Mouse (Mus musculus): ENCODE measurements around the gene Fam207a. TPM values are rescaled to one million over a fixed set of nuclear protein-coding genes. Genes with fewer than 3 reads are reported as not detected.
A peak's percentile ranks its signal among the peaks of the same experiment; 100 is the strongest.

Fam207a gene
- total RNA-seq, 2 experiments from 2014 or later: 7.9 to 10.0 TPM

DNA sequence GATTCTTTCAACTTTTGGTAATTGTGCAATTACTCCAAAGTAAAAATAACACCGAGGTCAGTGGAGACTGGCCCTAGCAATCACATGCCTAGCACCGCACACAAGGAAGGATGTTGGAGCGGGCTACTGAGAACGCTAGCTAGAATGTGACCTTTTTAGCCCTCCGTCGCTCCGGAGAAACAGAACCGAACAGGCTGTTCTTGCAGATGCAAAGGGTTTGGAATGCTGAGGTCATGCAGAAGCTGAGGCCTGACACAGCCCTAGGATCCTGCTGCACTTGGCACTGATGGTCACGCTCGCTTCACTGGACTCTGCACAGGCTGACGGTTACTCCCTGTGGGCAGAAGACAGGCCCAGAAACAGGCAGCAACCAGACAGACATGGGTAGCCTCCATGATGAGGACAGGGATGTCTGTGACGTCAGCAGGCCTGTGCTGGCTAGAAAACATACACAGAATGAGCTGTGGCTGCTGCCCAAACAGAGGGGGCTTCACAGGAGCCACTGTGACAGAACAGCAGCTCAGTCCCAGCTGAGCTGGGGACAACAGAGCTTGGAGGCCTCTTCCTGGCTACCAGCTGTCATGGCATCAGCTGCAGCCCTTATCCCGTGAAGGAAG is 8.5 kb downstream of the Fam207a start:
- intact Hi-C loops (cut with DNase I; ENCODE audit: low total_unique reads): loop anchor here (5.0 kb wide), 1 partner anchor 150 kb away; no protein-coding TSS in a partner anchor

DNA sequence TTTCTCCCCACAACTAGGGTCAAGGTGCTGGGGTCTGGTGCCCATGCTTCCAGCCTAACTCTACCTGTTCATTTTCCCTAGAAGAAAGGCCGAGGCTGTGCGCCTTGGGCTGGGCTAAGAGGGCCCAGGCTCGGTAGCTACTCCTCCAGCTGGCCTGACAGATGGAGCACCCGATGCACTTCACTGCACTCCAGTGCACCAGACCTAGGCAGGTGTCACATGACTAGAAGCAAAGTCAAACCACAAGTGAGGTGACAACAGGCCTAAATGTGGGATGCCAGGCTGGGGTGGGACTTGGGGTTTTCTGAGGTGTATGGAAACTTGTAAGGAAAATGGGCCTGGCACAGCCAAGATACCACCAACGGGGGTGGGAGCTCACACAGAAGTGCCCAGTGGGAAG is 9.1 kb downstream of the Fam207a start:
- DNase-seq: no peak
- intact Hi-C loops (cut with DNase I; ENCODE audit: low total_unique reads): loop anchor here (5.0 kb wide), 1 partner anchor 149 kb away; no protein-coding TSS in a partner anchor

More for the DNA sequence above, 8.5 kb downstream of the Fam207a start:
- peak; percentile 51 for DNase-seq

DNA sequence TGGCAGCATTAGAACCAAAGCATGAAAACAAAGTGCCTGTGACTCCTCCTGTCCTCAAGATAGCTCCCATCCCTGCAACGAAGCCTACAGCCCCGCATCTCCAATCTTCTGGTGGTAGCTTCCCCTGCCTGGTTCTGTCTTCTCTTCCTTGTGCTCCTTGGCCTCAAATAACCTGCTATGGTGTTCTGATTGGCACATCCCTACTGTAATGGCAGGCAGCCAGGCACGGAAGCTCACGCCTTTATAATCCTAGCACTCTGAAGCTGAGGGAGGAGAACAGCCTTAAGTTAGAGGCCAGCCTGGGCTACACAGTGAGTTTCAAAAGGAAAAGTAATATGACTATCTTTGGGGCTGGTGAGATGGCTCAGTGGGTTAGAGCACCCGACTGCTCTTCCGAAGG is 11.4 kb downstream of the Fam207a start:
- DNase-seq: no peak
- intact Hi-C loops (cut with DNase I; ENCODE audit: low total_unique reads): no loop called here

DNA sequence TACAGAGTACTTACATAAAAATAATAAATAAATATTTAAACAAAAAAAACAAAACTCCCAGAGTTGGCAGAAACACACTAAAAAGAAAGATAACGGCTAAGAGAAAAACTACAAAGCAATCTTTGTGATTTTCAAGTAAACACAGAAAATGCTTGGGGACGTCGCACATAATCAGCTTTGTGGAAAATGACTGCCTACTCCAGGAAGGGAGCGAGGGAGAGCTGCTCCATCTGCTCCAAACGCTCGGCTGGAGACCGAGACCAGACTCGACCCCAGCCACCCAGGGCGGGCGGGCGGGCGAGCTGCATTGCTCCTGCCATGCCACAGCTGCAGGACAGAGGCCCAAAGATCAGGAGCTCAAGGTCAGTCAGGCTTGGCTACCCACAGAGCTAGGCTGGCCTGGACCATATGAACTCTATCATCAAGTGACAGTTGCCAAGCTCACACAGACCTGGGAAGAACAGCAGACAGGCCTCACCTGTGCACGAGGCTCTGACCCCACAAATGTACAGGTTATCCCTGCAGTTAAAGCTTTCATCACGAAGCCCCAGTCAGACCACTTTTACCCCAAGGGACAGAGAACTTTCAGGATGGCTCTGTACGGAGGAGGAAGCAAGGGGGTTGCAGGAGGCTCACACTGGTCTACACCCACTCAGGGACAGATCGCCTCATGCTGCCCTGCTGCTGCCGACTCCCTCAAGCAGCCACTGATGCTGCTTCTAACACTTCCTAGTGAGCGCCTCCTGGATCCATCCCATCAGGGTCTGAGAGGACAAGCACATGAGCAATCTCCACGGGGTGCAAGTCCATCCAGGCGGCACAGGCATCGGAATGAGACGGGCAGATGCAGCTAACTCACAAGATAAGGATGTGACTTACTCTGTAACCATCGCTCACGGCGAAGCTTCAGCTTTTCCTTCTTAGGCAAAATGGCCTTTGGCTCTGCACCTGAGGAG is 12.3 kb downstream of the Fam207a start:
- no peak for DNase-seq
- intact Hi-C loops (cut with DNase I; ENCODE audit: low total_unique reads): no loop called here

DNA sequence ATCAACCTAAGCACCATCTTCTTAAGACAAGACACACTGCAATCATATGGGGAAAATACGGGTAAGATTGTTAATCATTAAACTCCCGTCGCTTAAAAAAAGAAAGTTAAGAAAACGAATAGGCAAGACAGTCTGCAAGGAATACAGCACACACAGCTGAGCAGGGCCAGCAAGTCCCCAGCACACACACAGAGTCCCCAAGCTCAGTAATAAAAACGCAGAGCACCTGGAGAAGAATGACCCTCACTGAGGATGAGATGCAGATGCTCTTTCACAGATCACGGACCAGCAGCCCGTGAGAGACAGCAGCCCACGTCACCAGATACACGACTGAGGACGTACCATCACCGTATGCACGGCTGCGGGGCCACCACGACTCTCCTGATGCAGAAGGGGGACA is 14.9 kb downstream of the Fam207a start:
- no peak for DNase-seq
- intact Hi-C loops (cut with DNase I; ENCODE audit: low total_unique reads): no loop called here

DNA sequence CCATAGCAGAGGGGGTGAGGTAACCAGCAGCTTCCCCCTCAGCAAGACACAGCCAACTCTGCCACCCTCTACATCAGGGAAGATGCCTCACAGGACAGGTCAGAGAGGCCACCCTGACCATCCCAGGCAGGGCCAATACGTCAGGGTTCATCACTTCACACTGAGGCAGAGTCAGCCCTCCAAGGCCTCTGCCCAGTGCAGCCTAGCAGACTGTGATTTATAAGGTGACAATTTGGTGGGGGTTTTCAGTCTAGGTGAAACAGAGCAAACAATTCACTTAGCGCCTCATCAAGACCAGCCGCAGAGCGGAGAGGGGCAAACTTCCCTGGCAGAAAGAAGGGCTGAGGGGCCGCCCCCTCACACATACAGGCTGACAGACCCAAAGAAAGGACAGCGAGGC is 17.3 kb downstream of the Fam207a start:
- intact Hi-C loops (cut with DNase I; ENCODE audit: low total_unique reads): no loop called here

DNA sequence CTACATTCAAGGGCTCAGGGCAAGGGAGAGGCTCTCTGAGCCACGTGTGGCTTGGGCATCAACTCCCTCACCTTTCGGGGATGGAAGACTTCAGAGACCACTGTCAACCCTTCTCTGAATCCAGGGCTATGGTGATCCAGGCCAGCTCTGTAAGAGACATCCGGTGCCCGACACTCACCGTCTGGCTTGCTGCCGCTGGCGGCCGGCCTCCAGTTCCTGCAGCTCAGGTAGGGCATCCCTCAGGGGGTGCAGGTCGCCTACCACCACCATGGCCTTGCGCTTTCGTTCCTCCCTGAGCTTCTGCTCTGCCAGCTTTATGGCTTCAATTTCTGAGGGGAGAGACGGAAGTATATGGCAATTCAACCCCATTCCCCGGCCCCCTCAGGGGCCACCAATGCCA is 18.4 kb downstream of the Fam207a start:
- DNase-seq: no peak
- intact Hi-C loops (cut with DNase I; ENCODE audit: low total_unique reads): no loop called here

More for the DNA sequence above, 17.3 kb downstream of the Fam207a start:
- DNase-seq: no peak

DNA sequence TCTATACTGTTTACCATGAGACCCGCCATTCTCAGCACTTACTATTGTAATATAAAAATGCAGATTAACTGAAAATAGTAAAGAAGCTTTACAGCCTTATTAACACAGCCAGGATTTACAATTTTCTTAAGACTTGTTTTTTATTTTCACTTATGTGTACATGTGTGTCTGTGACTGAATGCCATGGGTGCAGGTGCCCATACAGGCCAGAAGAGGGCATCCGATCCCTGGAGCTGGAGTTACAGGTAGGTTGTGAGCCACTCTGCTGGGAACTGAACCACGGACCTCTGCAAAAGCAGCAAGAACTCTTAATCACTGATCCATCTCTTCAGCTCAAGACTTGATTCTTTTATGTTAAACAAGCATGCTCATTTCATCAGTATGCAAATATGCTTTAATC is 22.7 kb downstream of the Fam207a start:
- no peak for DNase-seq
- intact Hi-C loops (cut with DNase I; ENCODE audit: low total_unique reads): no loop called here

DNA sequence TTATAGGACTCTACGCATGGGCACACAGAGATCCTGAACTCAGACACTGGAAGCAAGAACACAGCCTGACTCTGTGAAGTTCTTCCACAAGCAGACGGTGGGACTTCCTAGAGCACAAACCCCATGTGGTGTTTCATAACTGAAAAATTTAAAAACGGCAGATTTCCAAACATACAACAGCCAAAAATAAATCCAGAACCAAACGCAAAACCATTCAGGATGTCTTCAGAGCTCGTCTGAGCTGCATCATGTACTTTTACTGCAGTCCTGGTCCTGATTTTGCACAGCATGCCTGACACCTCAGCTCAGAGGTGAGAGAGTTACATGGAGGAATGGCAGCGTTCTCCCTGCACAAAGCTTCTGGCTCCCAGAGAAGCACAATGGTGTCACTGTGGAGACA is 24.0 kb downstream of the Fam207a start:
- intact Hi-C loops (cut with DNase I; ENCODE audit: low total_unique reads): no loop called here

DNA sequence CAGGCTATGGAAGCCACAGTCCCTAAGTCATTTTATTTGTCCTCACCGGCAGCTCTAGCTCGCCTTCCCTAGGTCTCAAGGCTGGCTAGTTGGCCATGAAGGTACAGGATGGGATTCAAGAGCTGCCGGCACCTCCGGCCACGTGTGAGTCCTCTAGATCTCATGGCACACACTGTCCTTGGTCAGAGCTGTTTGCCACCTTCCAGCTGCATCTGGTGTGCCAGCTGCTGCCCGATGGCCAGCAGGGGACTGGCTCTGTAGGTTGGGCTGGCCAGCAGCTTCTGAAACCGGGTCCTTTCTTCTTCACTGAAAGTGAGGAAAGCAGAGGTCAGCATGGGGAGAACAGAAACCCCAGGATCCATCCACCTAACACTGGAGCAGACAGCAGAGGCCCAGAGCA is 27.4 kb downstream of the Fam207a start:
- intact Hi-C loops (cut with DNase I; ENCODE audit: low total_unique reads): no loop called here
- no peak for DNase-seq

More for the DNA sequence above, 24.0 kb downstream of the Fam207a start:
- DNase-seq: no peak

DNA sequence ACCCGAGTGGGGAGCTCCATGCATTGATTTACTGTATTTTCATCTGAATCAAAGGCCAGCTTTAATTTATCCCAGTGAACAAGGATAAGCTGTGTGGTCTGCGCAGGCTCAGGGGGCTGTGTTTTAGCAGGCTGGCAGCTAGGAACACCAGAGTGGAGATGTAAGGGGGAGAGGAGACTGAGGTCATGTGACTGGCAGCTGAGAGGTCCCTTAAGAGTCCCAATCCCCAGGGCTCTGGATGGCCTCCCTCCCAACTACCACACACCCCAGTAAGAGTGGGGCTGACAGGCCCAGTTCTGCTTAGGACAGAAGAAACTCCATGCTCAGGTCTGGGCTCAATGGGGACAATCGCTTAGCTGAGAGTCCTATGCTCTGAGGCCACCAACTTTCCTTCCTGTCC is 29.8 kb downstream of the Fam207a start:
- intact Hi-C loops (cut with DNase I; ENCODE audit: low total_unique reads): no loop called here
- no peak for DNase-seq

DNA sequence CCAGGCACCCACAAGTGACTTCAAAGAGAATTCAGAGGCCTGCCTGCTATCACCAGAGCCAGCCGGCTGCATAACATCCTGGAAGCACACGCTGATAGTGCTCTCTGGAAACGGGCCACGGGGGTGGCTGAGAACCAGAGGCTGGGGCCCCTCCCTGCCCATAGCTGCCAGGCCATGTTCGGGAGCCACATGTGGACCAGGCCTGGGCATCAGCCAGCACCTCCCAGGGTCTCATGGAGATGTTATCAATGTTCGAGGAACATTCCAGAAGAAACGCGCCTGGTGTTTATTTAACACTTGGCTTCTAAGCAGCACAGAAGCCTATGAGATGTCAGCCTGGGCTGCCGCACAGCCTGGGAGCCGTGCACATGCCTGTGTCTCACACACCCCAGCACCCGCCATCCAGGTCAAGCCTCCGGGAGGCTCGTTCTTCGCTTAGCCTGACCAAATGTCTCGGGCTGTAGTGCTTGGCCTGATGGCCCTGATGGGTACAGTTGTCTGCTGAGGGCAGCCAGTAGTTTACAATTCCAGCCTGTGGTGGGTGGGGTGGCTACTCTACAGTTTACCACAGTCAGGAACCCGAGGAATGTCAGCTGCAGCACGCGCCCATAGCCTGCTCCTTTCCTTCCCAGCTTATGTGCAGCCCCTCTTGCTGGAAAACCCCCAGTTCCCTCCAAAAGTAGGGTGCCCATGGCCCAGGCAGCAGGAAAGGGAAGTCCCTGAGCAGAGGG is 31.2 kb downstream of the Fam207a start:
- peak; percentile 59 for DNase-seq
- intact Hi-C loops (cut with DNase I; ENCODE audit: low total_unique reads): no loop called here

DNA sequence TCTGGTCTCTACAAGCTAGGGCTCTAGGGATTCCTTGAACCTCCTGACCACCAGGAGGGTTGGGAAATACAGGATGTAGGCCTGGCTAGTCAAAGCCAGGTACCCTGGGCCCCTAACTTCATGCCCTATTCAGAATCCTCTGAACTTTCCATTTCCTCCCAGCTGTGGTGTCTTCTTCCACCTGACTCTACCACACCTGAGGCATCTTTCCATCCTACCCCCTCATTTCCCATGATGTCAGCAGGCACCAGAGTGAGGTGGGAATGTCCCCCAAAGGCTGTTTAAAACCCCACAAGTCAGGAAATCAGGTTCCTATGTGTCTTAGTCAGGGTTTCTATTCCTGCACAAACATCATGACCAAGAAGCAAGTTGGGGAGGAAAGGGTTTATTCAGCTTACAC is 33.8 kb downstream of the Fam207a start:
- intact Hi-C loops (cut with DNase I; ENCODE audit: low total_unique reads): no loop called here
- no peak for DNase-seq

DNA sequence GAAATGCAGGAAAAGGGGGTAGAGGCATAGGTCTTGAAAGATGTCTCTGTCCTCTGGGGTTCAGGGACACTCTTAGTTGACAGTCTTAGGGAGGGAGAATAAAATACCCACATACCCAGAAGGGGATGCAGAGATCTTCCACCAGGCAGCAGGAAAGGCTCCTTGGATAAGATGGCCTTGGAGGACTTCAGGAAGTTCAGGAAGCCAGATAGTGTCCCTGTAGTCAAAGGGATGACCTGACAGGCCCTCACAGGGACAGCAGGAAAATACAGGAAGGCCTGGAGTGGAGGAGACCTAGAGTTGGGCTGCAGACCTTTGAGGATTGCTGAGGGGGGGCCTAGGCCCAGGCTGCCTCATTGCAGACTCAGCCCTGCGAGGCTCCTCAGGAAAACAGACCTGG is 35.6 kb downstream of the Fam207a start:
- intact Hi-C loops (cut with DNase I; ENCODE audit: low total_unique reads): no loop called here
- DNase-seq: no peak

DNA sequence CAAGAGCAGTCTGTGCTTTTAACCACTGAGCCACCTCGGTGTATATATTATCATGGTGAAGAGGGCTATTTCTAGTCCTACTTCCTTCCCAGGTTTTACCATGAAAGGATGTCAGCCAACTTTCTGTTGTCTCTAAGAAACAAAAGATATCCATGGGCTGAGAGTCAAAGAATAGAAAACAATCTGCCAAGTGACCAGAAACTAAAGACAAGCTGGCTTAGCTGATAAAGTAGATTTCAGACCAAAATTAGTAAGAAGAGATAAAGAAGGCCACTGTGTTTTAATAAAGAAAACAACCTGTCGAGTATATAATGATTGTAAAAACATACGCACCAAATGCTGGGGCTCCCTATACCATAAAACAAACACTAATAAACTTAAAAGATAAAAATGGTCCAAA is 38.7 kb downstream of the Fam207a start:
- DNase-seq: no peak
- intact Hi-C loops (cut with DNase I; ENCODE audit: low total_unique reads): no loop called here

DNA sequence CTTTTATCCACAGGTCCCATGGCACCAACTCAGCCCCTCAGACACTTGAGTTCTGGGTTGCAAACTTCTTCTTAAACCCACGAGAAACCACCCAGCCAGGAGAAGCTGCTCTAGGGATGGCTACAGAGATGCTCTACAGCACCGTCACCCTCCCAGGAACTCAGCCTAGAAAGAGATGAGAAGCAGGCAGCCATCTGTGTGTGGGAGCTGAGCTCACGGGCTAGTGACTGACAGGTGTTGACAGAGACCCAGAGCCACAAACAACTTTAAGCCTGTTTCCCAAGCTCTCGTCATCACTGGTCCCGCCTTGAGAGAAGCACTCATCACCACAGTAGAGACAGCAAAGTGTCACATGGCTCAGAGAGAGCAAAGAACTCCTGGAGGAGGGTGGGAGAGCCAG is 43.4 kb downstream of the Fam207a start:
- intact Hi-C loops (cut with DNase I; ENCODE audit: low total_unique reads): no loop called here
- no peak for DNase-seq

DNA sequence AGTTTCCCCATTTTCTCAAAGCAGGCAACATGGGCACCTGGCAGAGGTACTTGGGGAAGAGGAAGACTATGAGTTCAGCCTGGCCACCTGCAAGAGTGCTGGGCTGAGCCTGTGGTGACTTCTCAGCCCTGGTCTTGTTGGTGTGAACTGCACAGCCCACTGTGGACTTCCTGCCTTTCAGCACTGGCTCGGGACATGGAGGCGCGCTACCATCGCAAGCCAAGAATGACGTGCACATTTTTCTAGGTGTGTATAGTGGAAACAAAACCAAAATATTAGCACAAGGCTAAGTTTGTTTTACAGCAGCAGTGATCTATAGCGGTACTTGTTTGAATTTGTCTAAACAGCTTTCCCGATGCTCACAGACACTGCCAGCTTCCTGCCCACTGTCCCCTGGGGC is 44.1 kb downstream of the Fam207a start:
- intact Hi-C loops (cut with DNase I; ENCODE audit: low total_unique reads): no loop called here
- DNase-seq: no peak

DNA sequence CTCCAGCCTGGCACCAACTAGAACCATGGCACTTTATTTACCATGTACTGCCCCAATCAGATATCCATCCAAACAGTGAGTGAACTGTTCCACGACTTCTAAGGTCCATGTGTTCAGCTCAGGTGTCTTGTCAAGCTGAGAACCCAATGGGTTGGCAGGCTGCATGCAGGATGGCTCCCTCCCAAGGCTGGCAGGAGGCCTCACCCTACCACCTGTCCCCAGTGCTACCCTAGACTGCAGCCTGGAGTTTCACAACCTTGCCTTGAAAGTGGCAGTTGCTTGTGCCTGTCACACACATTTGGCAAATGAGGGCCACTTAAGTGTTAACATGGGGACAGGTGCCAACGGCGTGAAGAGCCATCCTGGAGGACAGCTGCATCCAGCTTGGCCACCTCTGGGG is 44.8 kb downstream of the Fam207a start:
- peak; percentile 78 for DNase-seq
- intact Hi-C loops (cut with DNase I; ENCODE audit: low total_unique reads): no loop called here

DNA sequence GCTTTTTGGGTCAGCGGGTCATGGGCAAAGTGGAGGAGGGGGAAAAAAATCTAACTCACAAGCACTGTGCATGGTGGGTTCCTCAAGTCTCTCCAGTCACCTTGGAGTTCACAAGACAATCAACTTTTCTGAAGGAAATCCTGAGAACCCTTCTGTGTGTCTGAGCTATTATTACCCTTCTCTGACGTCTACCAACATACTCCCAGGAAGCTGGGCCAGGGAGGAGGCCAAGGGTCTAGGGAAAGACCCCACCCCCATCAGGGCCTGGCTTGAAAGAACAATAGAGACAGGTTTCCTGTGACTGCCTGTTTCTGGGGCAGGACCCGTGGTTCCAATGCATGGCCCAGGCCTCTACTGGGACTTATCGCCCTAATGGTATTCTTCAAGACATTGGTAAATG is 46.9 kb downstream of the Fam207a start:
- intact Hi-C loops (cut with DNase I; ENCODE audit: low total_unique reads): no loop called here
- no peak for DNase-seq

DNA sequence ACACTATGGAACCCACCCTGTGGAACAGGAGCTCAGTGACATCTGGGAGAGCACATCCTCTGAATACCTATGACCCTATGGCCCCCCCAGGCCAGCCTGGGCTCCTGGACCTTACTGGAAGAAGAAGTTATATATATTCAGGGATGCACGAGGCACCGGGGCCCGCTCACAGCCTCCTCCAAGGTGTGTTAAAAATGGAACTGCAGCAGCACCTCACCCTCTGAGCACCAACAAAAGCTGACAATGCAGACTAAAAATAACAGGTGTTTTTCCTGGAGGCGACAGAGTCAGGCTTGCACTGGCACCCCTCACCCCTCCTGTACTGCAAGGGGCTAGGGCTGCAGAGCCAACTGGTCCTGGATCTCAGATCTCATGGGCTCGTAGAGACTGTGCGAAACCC is 48.2 kb downstream of the Fam207a start:
- intact Hi-C loops (cut with DNase I; ENCODE audit: low total_unique reads): no loop called here
- no peak for DNase-seq

Measured in gastrocnemius, postnatal 14 days (tissue).